Mouse (Mus musculus) bone marrow macrophage, adult 2 months (primary cell): ENCODE measurements around the gene Tspoap1. TPM values are rescaled to one million over a fixed set of nuclear protein-coding genes. Genes with fewer than 3 reads are reported as not detected.

ENCODE experiments used
- H3K27ac ChIP-seq: 2 replicates; pipeline ENCODE4 v1.5.1; 2012; ENCODE audit warnings: low read depth, low read length; ENCODE audit not compliant: insufficient read depth
- H3K4me1 ChIP-seq: 2 replicates; pipeline ENCODE4 v1.6.1; 2012; ENCODE audit warnings: low read length; ENCODE audit not compliant: control insufficient read depth, insufficient read depth
- H3K4me3 ChIP-seq: 2 replicates; pipeline ENCODE4 v1.5.1; 2012; ENCODE audit warnings: mild to moderate bottlenecking, low read length, moderate library complexity; ENCODE audit not compliant: insufficient read depth
- CTCF ChIP-seq: IDR thresholded peaks from 2 replicates; pipeline ENCODE4 v1.5.1; 2012; ENCODE audit warnings: low read depth, mild to moderate bottlenecking, low read length, moderate library complexity
- POLR2A ChIP-seq: IDR thresholded peaks from 2 replicates; pipeline ENCODE4 v1.6.1; 2012; ENCODE audit warnings: mild to moderate bottlenecking, low read depth, low read length, borderline replicate concordance
- polyA plus RNA-seq: library from polyadenylated mRNA; stranded (reverse); fragments of >200 nt; gene quantifications from 2 replicates; pipeline ENCODE4 v1.2.4, GENCODE M21; 2012; ENCODE audit not compliant: missing spikeins, insufficient read depth, insufficient read length

Gene Tspoap1
- polyA plus RNA-seq, 1 experiment: 2.6 TPM

DNA sequence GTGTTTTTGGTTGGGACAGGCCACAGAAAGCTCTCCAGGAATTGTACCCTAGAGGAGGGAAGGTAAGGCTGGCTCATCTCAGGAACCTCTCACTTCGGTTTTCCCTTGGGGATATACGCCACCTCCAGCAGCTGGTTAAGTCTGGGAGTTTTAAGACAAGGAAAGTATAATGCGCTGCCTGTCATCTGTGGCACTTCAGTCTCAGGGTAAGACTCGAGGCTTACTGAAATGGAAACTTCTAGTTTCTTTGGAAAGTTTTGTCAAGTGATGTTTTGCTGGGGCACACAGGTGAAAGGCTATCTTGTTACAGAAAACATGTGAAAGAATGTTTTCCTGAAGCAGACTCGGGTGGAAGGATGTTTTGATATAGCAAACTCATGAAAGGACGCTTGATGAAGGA lies 47.1 kb downstream of the Tspoap1 start:
- H3K4me1 ChIP-seq: peaks cover 2% of the 10 kb centered on the region; the same call in 1 of the 2 replicates
- no peak overlapping the region for H3K27ac ChIP-seq
- no peak overlapping the region for H3K4me3 ChIP-seq
- TF ChIP-seq CTCF (no peak), POLR2A (no peak)

DNA sequence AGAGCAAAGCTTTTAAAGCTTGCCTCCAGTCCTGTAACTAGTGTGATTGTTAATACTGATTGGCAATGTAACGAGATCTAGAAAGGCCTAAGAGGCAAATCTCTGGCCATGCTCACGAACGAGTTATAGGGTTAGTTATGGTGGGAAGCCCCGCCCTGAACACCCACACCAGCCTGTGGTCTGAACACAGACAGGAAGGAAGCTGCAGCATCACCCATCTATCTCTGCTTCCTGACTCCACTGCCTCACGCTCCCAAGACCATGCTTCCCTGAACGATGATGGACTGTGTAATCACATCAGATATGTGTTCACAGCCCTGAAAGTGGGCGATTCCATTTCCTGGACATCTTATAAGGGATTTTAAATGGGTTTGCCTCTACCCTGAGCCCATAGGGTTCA lies 47.9 kb downstream of the Tspoap1 start:
- Histone ChIP-seq H3K4me3 (no peak overlapping the region), H3K27ac (no peak overlapping the region), H3K4me1 (peaks cover 2% of the 10 kb centered on the region; the same call in 1 of the 2 replicates)
- TF ChIP-seq POLR2A (no peak), CTCF (no peak)

DNA sequence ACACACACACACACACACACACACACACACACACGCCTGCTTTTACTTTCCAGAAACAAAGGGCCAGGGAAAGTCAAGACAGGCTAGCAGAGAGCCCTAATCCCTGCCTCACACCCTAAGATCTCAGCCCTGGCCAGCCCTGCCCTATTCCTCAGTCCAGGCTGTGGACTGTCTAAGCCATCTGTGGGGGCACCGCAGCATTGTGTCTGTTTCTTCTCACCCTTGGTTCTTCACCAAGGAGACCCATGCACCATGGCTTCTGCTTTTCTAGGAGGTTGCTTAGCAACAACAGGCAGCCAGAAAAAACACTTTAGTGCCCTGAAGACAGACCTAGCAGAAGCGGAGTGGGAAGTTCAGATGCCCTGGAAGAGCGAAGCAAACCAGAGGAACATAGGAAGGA lies 51.1 kb downstream of the Tspoap1 start:
- no peak overlapping the region for H3K4me3 ChIP-seq
- no peak overlapping the region for H3K27ac ChIP-seq
- TF ChIP-seq CTCF (no peak), POLR2A (no peak)
- peaks cover 2% of the 10 kb centered on the region; the same call in 1 of the 2 replicates for H3K4me1 ChIP-seq

DNA sequence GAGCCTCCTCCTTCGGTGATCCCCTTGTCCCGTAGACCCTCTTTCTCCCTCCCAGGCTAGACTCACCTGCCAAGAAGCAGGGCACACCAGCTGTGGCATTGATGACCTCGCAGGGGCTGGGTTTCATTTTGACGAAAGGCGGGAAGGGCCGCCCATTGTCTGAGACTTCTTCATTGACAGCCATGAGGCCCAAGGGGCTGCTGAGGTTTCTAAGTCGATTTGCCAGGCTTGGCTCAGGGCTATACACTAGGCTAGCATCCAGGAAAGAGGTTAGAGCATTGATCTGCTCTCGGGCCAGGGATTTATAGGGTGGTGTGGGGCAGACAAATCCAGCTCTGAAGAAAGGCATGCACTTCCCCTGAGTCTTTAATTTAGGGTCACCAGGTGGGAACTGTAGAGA lies 54.5 kb downstream of the Tspoap1 start:
- H3K27ac ChIP-seq: no peak overlapping the region
- peaks cover 2% of the 10 kb centered on the region; the same call in 1 of the 2 replicates for H3K4me1 ChIP-seq
- TF ChIP-seq POLR2A (no peak), CTCF (no peak)
- H3K4me3 ChIP-seq: no peak overlapping the region

DNA sequence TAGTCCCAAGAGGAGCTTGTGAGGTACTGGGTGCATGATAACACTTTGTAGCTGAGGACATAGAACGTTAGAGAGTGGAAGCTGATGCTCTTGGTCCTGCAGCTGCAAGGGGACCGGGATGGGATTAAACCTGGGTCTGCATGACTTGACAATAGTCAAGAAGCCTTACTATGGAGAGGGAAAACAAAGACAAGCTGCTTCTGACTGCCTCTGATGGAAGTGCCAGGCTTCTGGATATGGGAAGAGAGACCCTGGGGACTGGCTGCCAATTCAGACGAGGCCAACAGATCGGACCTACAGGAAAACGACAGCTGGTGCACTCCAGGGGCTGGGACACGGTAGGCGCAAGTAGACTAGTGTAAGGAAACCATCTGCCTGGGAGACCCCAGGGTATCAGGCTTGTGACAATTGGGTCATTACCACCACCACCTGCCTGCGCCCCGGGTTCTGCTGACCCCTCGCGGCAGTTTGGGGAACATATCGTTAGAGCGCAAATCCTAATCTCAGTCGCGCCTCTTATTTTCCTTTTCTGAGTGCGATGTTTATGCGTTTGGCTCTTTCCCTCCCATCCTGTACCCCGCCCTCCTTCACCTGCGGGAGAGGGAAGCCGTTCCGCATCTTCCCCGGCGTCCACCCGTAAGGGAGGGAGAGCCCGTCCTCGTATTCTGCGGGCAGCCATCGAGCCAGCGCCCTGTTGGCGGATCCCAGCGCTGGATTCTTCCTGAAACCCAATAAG lies 56.5 kb downstream of the Tspoap1 start:
- no peak overlapping the region for H3K27ac ChIP-seq
- H3K4me1 ChIP-seq: peaks cover under 1% of the 10 kb centered on the region; the same call in 1 of the 2 replicates
- TF ChIP-seq POLR2A (no peak), CTCF (peak; percentile 62)
- peak overlapping the region; percentile 40 for H3K4me3 ChIP-seq

DNA sequence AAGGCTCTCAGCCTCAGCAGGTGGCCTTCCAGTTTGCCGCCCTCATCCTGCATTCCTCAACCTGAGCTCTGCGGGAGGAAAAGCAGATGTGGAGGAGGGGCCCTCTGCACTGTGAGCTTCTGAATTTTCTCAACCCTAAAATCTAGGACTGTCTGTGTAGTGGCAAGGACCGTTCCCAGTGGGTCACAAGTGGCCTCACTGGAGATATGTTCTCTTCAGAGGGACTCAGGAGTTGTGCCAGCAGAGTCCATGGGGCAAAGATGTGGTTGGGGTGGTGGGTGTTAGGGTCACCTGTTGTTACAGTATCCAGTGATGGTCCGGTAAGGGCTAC lies 57.1 kb downstream of the Tspoap1 start:
- Histone ChIP-seq H3K4me1 (no peaks in the 10 kb centered on the region), H3K27ac (no peak overlapping the region), H3K4me3 (peak overlapping the region; percentile 40)
- TF ChIP-seq POLR2A: no peak
- TF ChIP-seq CTCF: no peak

DNA sequence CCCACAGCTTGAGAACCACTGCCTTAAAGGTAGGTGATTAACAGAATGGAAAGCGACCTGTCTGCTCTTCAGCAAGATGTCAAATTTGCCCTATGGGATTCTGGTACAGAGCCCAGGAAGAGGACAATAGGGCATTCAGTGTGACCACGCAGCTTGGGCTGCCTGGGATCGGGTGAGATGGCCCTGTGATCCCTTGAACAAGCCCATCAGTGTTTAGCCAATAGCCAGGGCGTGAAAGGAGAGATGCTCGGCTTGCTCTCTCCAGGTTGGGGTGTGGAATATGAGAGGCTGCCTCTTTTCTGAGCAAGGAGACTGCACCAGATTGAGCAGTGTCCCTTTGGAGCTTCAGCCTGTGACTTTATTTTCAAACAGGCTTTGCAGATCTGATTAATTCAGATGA lies 61.2 kb downstream of the Tspoap1 start:
- TF ChIP-seq POLR2A (no peak), CTCF (no peak)
- Histone ChIP-seq H3K27ac (no peak overlapping the region), H3K4me1 (no peaks in the 10 kb centered on the region), H3K4me3 (no peak overlapping the region)

DNA sequence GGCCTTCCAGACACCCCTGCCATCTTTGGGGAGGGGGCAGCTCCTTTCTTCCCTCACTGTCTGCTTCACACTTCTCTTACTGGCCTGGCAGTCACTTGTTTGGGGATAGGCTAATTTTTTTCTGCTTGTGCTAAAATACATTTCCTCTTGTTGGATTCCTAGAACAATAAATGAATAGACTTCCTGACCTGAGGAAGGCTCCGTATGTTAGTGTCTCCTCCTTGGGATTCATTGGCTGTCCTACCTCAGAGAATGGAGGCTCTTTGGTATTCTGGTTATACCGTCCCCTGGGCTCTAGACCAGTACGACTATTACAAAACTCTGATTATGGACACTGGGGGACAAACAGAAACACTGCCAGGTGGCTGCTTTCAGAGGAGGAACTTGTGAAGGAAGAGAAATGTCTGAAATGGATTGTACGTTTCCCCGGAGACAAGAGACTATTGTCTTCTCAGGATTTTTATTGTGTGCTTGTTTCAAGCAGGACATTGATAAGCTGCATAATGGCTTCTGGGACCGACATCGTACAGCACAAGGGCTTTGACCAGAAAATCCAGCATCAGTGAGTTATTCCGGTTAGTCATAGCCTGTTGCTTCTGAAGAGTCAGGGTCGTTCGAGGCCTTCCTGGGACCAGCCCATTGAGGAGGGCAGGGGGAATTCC lies 68.0 kb downstream of the Tspoap1 start, which contains the start of gene Lpo:
Lpo (minus strand) TSS at position 51 of the 662 bp plus-strand sequence.
- no peak for TF ChIP-seq POLR2A
- no peak for TF ChIP-seq CTCF
- Histone ChIP-seq H3K27ac (no peak within 1 kb of the TSS), H3K4me1 (no peaks in the 10 kb centered on the region), H3K4me3 (no peak within 1 kb of the TSS)

Other genes starting within 250 kb of the Tspoap1 start
- gene Gm11492, start 193.9 kb upstream of the Tspoap1 start, polyA plus RNA-seq: not detected in 2 replicates
- gene Sept4, start 191.6 kb upstream of the Tspoap1 start, polyA plus RNA-seq: not detected in 2 replicates
- gene Mtmr4, start 168.4 kb upstream of the Tspoap1 start, polyA plus RNA-seq: 11.0 and 16.3 TPM in 2 replicates
- not detected in 2 replicates for gene Hsf5, start 143.4 kb upstream of the Tspoap1 start, polyA plus RNA-seq
- not detected in 2 replicates for gene Rnf43, start 97.8 kb upstream of the Tspoap1 start, polyA plus RNA-seq
- 136 and 142 TPM in 2 replicates for gene Supt4a, start 23.0 kb upstream of the Tspoap1 start, polyA plus RNA-seq
- gene Mpo, start 33.0 kb downstream of the Tspoap1 start, polyA plus RNA-seq: 1.1 and 1.7 TPM in 2 replicates
- gene Lpo, start 67.7 kb downstream of the Tspoap1 start, polyA plus RNA-seq: not detected in 2 replicates
- 4.7 and 6.3 TPM in 2 replicates for gene Mks1, start 92.7 kb downstream of the Tspoap1 start, polyA plus RNA-seq
- gene Epx, start 115.0 kb downstream of the Tspoap1 start, polyA plus RNA-seq: not detected in 2 replicates
- gene Olfr462, start 131.7 kb downstream of the Tspoap1 start, polyA plus RNA-seq: not detected in 2 replicates
- gene Olfr463, start 136.8 kb downstream of the Tspoap1 start, polyA plus RNA-seq: not detected in 2 replicates
- not detected in 2 replicates for gene Olfr464, start 160.4 kb downstream of the Tspoap1 start, polyA plus RNA-seq
- 62.6 and 64.9 TPM in 2 replicates for gene Dynll2, start 227.0 kb downstream of the Tspoap1 start, polyA plus RNA-seq